Mouse (Mus musculus) intestine, embryonic 15.5 days (tissue): ENCODE data around the gene Utrn. TPM values are rescaled to one million over a fixed set of nuclear protein-coding genes. Genes with fewer than 3 reads are reported as not detected.
A peak's percentile ranks its signal among the peaks of the same experiment; 100 is the strongest.
"Not testable (repeated sequence)": the region's sequence is repeated elsewhere in the genome, so short reads cannot be mapped to it uniquely, and the experiment has no call there.

Experiments used
- ATAC-seq: fragments of 200-750 bp; cut with Nextera tagmentation; 2 replicates; pipeline ENCODE4 v1.8.0; 2017; ENCODE audit warnings: moderate TSS enrichment, moderate library complexity
- H3K27ac ChIP-seq: fragments of 300-500 bp; sonication (generic); 2 replicates; pipeline ENCODE4 v1.5.1; 2015; ENCODE audit warnings: mild to moderate bottlenecking, inconsistent platforms
- H3K27me3 ChIP-seq: fragments of 300-500 bp; sonication (generic); replicated peaks from 2 replicates; pipeline ENCODE4 v1.6.1; 2015; ENCODE audit warnings: inconsistent platforms
- H3K36me3 ChIP-seq: fragments of 300-500 bp; sonication (generic); 2 replicates; pipeline ENCODE4 v1.6.1; 2015; ENCODE audit warnings: inconsistent platforms
- H3K4me1 ChIP-seq: fragments of 300-500 bp; sonication (generic); replicated peaks from 2 replicates; pipeline ENCODE4 v1.6.1; 2015; ENCODE audit warnings: inconsistent platforms
- H3K4me2 ChIP-seq: fragments of 300-500 bp; sonication (generic); replicated peaks from 2 replicates; pipeline ENCODE4 v1.6.1; 2015; ENCODE audit warnings: mild to moderate bottlenecking, inconsistent platforms
- H3K4me3 ChIP-seq: fragments of 300-500 bp; sonication (generic); replicated peaks from 2 replicates; pipeline ENCODE4 v1.5.1; 2015; ENCODE audit warnings: inconsistent platforms
- H3K9ac ChIP-seq: fragments of 300-500 bp; sonication (generic); 2 replicates; pipeline ENCODE4 v1.6.1; 2015; ENCODE audit warnings: inconsistent platforms
- H3K9me3 ChIP-seq: fragments of 300-500 bp; sonication (generic); 2 replicates; pipeline ENCODE4 v1.6.1; 2016; ENCODE audit warnings: inconsistent platforms
- WGBS: fragments of 180-500 bp; shearing (Covaris S2); methylation state at CpG from one replicate; pipeline ENCODE4 v1.1.7; 2015; 5-methylcytosine and 5-hydroxymethylcytosine counted together
- polyA plus RNA-seq: library from polyadenylated mRNA; unstranded; fragments of >200 nt; fragmentation: Nextera tagmentation; extraction: Ambion mirVana; gene quantifications from 2 replicates; pipeline ENCODE4 v1.2.1, GENCODE M21; 2015

The Utrn gene
- polyA plus RNA-seq, 1 experiment from 2014 or later, result 43.8 TPM

- Histone ChIP-seq H3K27me3 (no peaks in the 10 kb centered on the region), H3K36me3 (no peaks in the 10 kb centered on the region), H3K4me3 (no peak overlapping the region), H3K9ac (no peak overlapping the region), H3K4me2 (no peak overlapping the region), H3K4me1 (no peaks in the 10 kb centered on the region), H3K9me3 (no peaks in the 10 kb centered on the region), H3K27ac (no peak overlapping the region)
- no peak for ATAC-seq
- WGBS, result 74% methylated on average over 3 of the region's 3 CpGs
Observed at GRCm38 (mm10) chr10:12615723-12616122, 253.4 kb downstream of the Utrn start.

- H3K4me3 ChIP-seq, result peak overlapping the region; percentile 21
- H3K4me1 ChIP-seq, result no peaks in the 10 kb centered on the region
- 0 out of 2 replicates have a peak overlapping the region, but pooled peaks have one; percentile 1 for H3K9ac ChIP-seq
- no peak overlapping the region for H3K27ac ChIP-seq
- no peaks in the 10 kb centered on the region for H3K36me3 ChIP-seq
- peak overlapping the region; percentile 56 for H3K4me2 ChIP-seq
- 20% methylated on average over 22 of the region's 22 CpGs for WGBS
- no peaks in the 10 kb centered on the region for H3K9me3 ChIP-seq
- ATAC-seq, result no peak
- no peaks in the 10 kb centered on the region for H3K27me3 ChIP-seq
Observed at GRCm38 (mm10) chr10:12614465-12615199, 254.5 kb downstream of the Utrn start.

GRCm38 (mm10) chr10:12612235-12612863 is 256.8 kb downstream of the Utrn start:
- Histone ChIP-seq H3K27ac (no peak overlapping the region), H3K9ac (no peak overlapping the region), H3K4me1 (no peaks in the 10 kb centered on the region), H3K4me3 (no peak overlapping the region), H3K9me3 (no peaks in the 10 kb centered on the region), H3K27me3 (no peaks in the 10 kb centered on the region), H3K4me2 (no peak overlapping the region), H3K36me3 (no peaks in the 10 kb centered on the region)
- ATAC-seq, result peak; percentile 81
- WGBS, result 34% methylated on average over 4 of the region's 4 CpGs

- Histone ChIP-seq H3K9ac (no peak overlapping the region), H3K4me1 (no peaks in the 10 kb centered on the region), H3K4me2 (no peak overlapping the region), H3K27me3 (no peaks in the 10 kb centered on the region), H3K27ac (no peak overlapping the region), H3K9me3 (no peaks in the 10 kb centered on the region), H3K4me3 (no peak overlapping the region), H3K36me3 (no peaks in the 10 kb centered on the region)
- no peak for ATAC-seq
- WGBS, result 82% methylated on average over 7 of the region's 7 CpGs
Observed at GRCm38 (mm10) chr10:12609896-12610295, 259.3 kb downstream of the Utrn start.

GRCm38 (mm10) chr10:12608634-12609033 is 260.5 kb downstream of the Utrn start:
- no peak overlapping the region for H3K4me2 ChIP-seq
- no peak for ATAC-seq
- H3K27ac ChIP-seq, result no peak overlapping the region
- H3K9me3 ChIP-seq, result no peaks in the 10 kb centered on the region
- no peak overlapping the region for H3K9ac ChIP-seq
- H3K36me3 ChIP-seq, result no peaks in the 10 kb centered on the region
- H3K27me3 ChIP-seq, result no peaks in the 10 kb centered on the region
- no peaks in the 10 kb centered on the region for H3K4me1 ChIP-seq
- no peak overlapping the region for H3K4me3 ChIP-seq

- 93% methylated on average over 6 of the region's 6 CpGs for WGBS
- ATAC-seq, H3K4me2 ChIP-seq, H3K27ac ChIP-seq, H3K4me3 ChIP-seq, H3K4me1 ChIP-seq, H3K9me3 ChIP-seq, H3K27me3 ChIP-seq, H3K36me3 ChIP-seq, H3K9ac ChIP-seq: not testable (repeated sequence)
Observed at GRCm38 (mm10) chr10:12607180-12607579, 262.0 kb downstream of the Utrn start.

- ATAC-seq, result no peak
- Histone ChIP-seq H3K36me3 (no peaks in the 10 kb centered on the region), H3K27ac (no peak overlapping the region), H3K9ac (no peak overlapping the region), H3K4me1 (no peaks in the 10 kb centered on the region), H3K4me2 (no peak overlapping the region), H3K9me3 (no peaks in the 10 kb centered on the region), H3K27me3 (no peaks in the 10 kb centered on the region), H3K4me3 (no peak overlapping the region)
- 66% methylated on average over 2 of the region's 2 CpGs for WGBS
Observed at GRCm38 (mm10) chr10:12595379-12595778, 273.8 kb downstream of the Utrn start.

GRCm38 (mm10) chr10:12594958-12595357 is 274.2 kb downstream of the Utrn start:
- H3K36me3 ChIP-seq, result no peaks in the 10 kb centered on the region
- WGBS, result 91% methylated on average over 8 of the region's 8 CpGs
- H3K9me3 ChIP-seq, result no peaks in the 10 kb centered on the region
- no peak overlapping the region for H3K27ac ChIP-seq
- H3K4me1 ChIP-seq, result no peaks in the 10 kb centered on the region
- H3K4me3 ChIP-seq, result no peak overlapping the region
- H3K27me3 ChIP-seq, result no peaks in the 10 kb centered on the region
- H3K9ac ChIP-seq, result no peak overlapping the region
- no peak for ATAC-seq
- H3K4me2 ChIP-seq, result no peak overlapping the region

- ATAC-seq, result no peak
- no peaks in the 10 kb centered on the region for H3K4me1 ChIP-seq
- no peak overlapping the region for H3K27ac ChIP-seq
- H3K9ac ChIP-seq, result no peak overlapping the region
- no peak overlapping the region for H3K4me2 ChIP-seq
- H3K4me3 ChIP-seq, result no peak overlapping the region
- H3K9me3 ChIP-seq, result no peaks in the 10 kb centered on the region
- no peaks in the 10 kb centered on the region for H3K36me3 ChIP-seq
- H3K27me3 ChIP-seq, result no peaks in the 10 kb centered on the region
Observed at GRCm38 (mm10) chr10:12593071-12593470, 276.1 kb downstream of the Utrn start.

GRCm38 (mm10) chr10:12591946-12592345 is 277.2 kb downstream of the Utrn start:
- Histone ChIP-seq H3K9me3 (no peaks in the 10 kb centered on the region), H3K27ac (no peak overlapping the region), H3K36me3 (no peaks in the 10 kb centered on the region), H3K4me2 (no peak overlapping the region), H3K4me3 (no peak overlapping the region), H3K4me1 (no peaks in the 10 kb centered on the region), H3K27me3 (no peaks in the 10 kb centered on the region), H3K9ac (no peak overlapping the region)
- WGBS, result 66% methylated on average over 5 of the region's 5 CpGs
- ATAC-seq, result no peak

- H3K9ac ChIP-seq, result no peak overlapping the region
- no peak overlapping the region for H3K4me2 ChIP-seq
- 82% methylated on average over 7 of the region's 7 CpGs for WGBS
- no peaks in the 10 kb centered on the region for H3K27me3 ChIP-seq
- no peaks in the 10 kb centered on the region for H3K9me3 ChIP-seq
- no peaks in the 10 kb centered on the region for H3K36me3 ChIP-seq
- H3K27ac ChIP-seq, result no peak overlapping the region
- ATAC-seq, result no peak
- no peak overlapping the region for H3K4me3 ChIP-seq
- no peaks in the 10 kb centered on the region for H3K4me1 ChIP-seq
Observed at GRCm38 (mm10) chr10:12588051-12588450, 281.1 kb downstream of the Utrn start.

GRCm38 (mm10) chr10:12587318-12587717 is 281.8 kb downstream of the Utrn start:
- no peak for ATAC-seq
- 76% methylated on average over 1 of the region's 1 CpGs for WGBS
- H3K27ac ChIP-seq, result no peak overlapping the region
- no peaks in the 10 kb centered on the region for H3K27me3 ChIP-seq
- no peak overlapping the region for H3K4me3 ChIP-seq
- no peaks in the 10 kb centered on the region for H3K9me3 ChIP-seq
- H3K9ac ChIP-seq, result no peak overlapping the region
- H3K4me1 ChIP-seq, result no peaks in the 10 kb centered on the region
- no peaks in the 10 kb centered on the region for H3K36me3 ChIP-seq
- no peak overlapping the region for H3K4me2 ChIP-seq

- Histone ChIP-seq H3K27me3 (no peaks in the 10 kb centered on the region), H3K9ac (no peak overlapping the region), H3K27ac (no peak overlapping the region), H3K4me1 (no peaks in the 10 kb centered on the region), H3K36me3 (no peaks in the 10 kb centered on the region), H3K9me3 (no peaks in the 10 kb centered on the region), H3K4me3 (no peak overlapping the region), H3K4me2 (no peak overlapping the region)
- ATAC-seq, result no peak
- 96% methylated on average over 2 of the region's 2 CpGs for WGBS
Observed at GRCm38 (mm10) chr10:12586825-12587224, 282.3 kb downstream of the Utrn start.
